Mouse (Mus musculus) C2C12 (cell line): ENCODE measurements around the gene Filip1l. TPM values are rescaled to one million over a fixed set of nuclear protein-coding genes. Genes with fewer than 3 reads are reported as not detected.

Experiments
- H3K27me3 ChIP-seq: one replicate; pipeline ENCODE4 v1.6.1; 2011; ENCODE audit not compliant: control insufficient read depth, insufficient read depth, insufficient read length
- H3K36me3 ChIP-seq: one replicate; pipeline ENCODE4 v1.6.1; 2011; ENCODE audit not compliant: control insufficient read depth, insufficient read depth
- H3K4me3 ChIP-seq: one replicate; pipeline ENCODE4 v1.5.1; 2011; ENCODE audit warnings: mild to moderate bottlenecking, control low read depth; ENCODE audit not compliant: poor library complexity, insufficient read depth, severe bottlenecking
- H3K79me2 ChIP-seq: one replicate; pipeline ENCODE4 v1.6.1; 2011; ENCODE audit not compliant: control insufficient read depth, insufficient read depth
- H3K79me3 ChIP-seq: one replicate; pipeline ENCODE4 v1.6.1; 2011; ENCODE audit warnings: low read depth, control low read depth
- H3ac ChIP-seq: one replicate; pipeline ENCODE3; 2011; ENCODE audit warnings: low read depth; ENCODE audit not compliant: control insufficient read depth, insufficient read length
- CEBPB ChIP-seq: IDR thresholded peaks from one replicate; pipeline ENCODE4 v1.6.1; 2011; ENCODE audit warnings: low read depth, mild to moderate bottlenecking, control low read depth, moderate library complexity
- CTCF ChIP-seq: IDR thresholded peaks from one replicate; pipeline ENCODE4 v1.5.1; 2011; ENCODE audit not compliant: control insufficient read depth, insufficient read depth, insufficient read length
- FOSL1 ChIP-seq: IDR thresholded peaks from one replicate; pipeline ENCODE4 v1.8.0; 2011; ENCODE audit warnings: mild to moderate bottlenecking, low read length; ENCODE audit not compliant: poor library complexity, insufficient read depth, severe bottlenecking
- MAX ChIP-seq: IDR thresholded peaks from one replicate; pipeline ENCODE4 v1.6.1; 2011; ENCODE audit warnings: mild to moderate bottlenecking, control low read depth
- MYOD1 ChIP-seq: IDR thresholded peaks from one replicate; pipeline ENCODE4 v1.6.1; 2011; ENCODE audit warnings: low read depth; ENCODE audit not compliant: control insufficient read depth, insufficient read length
- MYOG ChIP-seq: IDR thresholded peaks from one replicate; pipeline ENCODE4 v1.6.1; 2011; ENCODE audit not compliant: control insufficient read depth, insufficient read length; ENCODE audit errors: extremely low read depth
- USF1 ChIP-seq: IDR thresholded peaks from one replicate; pipeline ENCODE4 v1.6.1; 2011; ENCODE audit warnings: low read depth, mild to moderate bottlenecking, control low read depth, moderate library complexity
- polyA plus RNA-seq: library from polyadenylated mRNA; unstranded; fragments of >200 nt; fragmentation: generic; extraction: Trizol; gene quantifications from one replicate; pipeline ENCODE4 v1.2.1, GENCODE M21; 2012; ENCODE audit warnings: missing spikeins

The Filip1l gene
- polyA plus RNA-seq, 1 experiment, result 18.8 TPM

- H3K27me3 ChIP-seq, result no peaks in the 10 kb centered on the region
- H3K36me3 ChIP-seq, result no peaks in the 10 kb centered on the region
- TF ChIP-seq FOSL1 (no peak), MAX (no peak), CTCF (no peak), MYOG (no peak), CEBPB (no peak), USF1 (no peak), MYOD1 (no peak)
- H3ac ChIP-seq, result no peak overlapping the region
- H3K4me3 ChIP-seq, result no peak overlapping the region
- no peaks in the 10 kb centered on the region for H3K79me3 ChIP-seq
- no peaks in the 10 kb centered on the region for H3K79me2 ChIP-seq
Observed at GRCm38 (mm10) chr16:57473415-57474085, 120.7 kb downstream of the Filip1l start.

- no peaks in the 10 kb centered on the region for H3K79me2 ChIP-seq
- TF ChIP-seq FOSL1 (no peak), MYOG (no peak), CTCF (no peak), USF1 (no peak), CEBPB (no peak)
Observed at GRCm38 (mm10) chr16:57478451-57478850, 125.6 kb downstream of the Filip1l start.

GRCm38 (mm10) chr16:57479776-57480175, 126.9 kb downstream of the Filip1l start:
- H3K79me3 ChIP-seq, result no peaks in the 10 kb centered on the region
- H3K36me3 ChIP-seq, result no peaks in the 10 kb centered on the region
- no peaks in the 10 kb centered on the region for H3K27me3 ChIP-seq
- H3K4me3 ChIP-seq, result no peak overlapping the region
- TF ChIP-seq CTCF (no peak), CEBPB (no peak), FOSL1 (no peak), MYOG (no peak), MYOD1 (no peak)
- H3K79me2 ChIP-seq, result no peaks in the 10 kb centered on the region
- H3ac ChIP-seq, result no peak overlapping the region

More at GRCm38 (mm10) chr16:57478451-57478850, 125.6 kb downstream of the Filip1l start:
- no peaks in the 10 kb centered on the region for H3K79me3 ChIP-seq
- H3K27me3 ChIP-seq, result no peaks in the 10 kb centered on the region
- H3K36me3 ChIP-seq, result no peaks in the 10 kb centered on the region
- H3ac ChIP-seq, result no peak overlapping the region
- no peak overlapping the region for H3K4me3 ChIP-seq

- Histone ChIP-seq H3K79me2 (no peaks in the 10 kb centered on the region), H3K4me3 (no peak overlapping the region), H3K36me3 (no peaks in the 10 kb centered on the region), H3K27me3 (no peaks in the 10 kb centered on the region), H3K79me3 (no peaks in the 10 kb centered on the region), H3ac (no peak overlapping the region)
- TF ChIP-seq MYOG (no peak), MAX (no peak), CTCF (no peak), CEBPB (no peak), FOSL1 (no peak), MYOD1 (no peak), USF1 (no peak)
Observed at GRCm38 (mm10) chr16:57482264-57482663, 129.4 kb downstream of the Filip1l start.

GRCm38 (mm10) chr16:57482911-57483310, 130.0 kb downstream of the Filip1l start:
- H3K4me3 ChIP-seq, result no peak overlapping the region
- no peak for TF ChIP-seq MYOG
- no peak for TF ChIP-seq CTCF
- TF ChIP-seq MAX, result no peak
- no peak for TF ChIP-seq MYOD1
- TF ChIP-seq FOSL1, result no peak
- TF ChIP-seq USF1, result no peak
- TF ChIP-seq CEBPB, result no peak
- no peaks in the 10 kb centered on the region for H3K79me2 ChIP-seq
- H3ac ChIP-seq, result no peak overlapping the region
- no peaks in the 10 kb centered on the region for H3K79me3 ChIP-seq
- no peaks in the 10 kb centered on the region for H3K27me3 ChIP-seq
- H3K36me3 ChIP-seq, result no peaks in the 10 kb centered on the region

- no peaks in the 10 kb centered on the region for H3K36me3 ChIP-seq
- no peaks in the 10 kb centered on the region for H3K79me2 ChIP-seq
- TF ChIP-seq CEBPB (no peak), MYOG (no peak), MYOD1 (no peak), CTCF (no peak), USF1 (no peak), FOSL1 (no peak), MAX (no peak)
- no peaks in the 10 kb centered on the region for H3K27me3 ChIP-seq
- H3K79me3 ChIP-seq, result no peaks in the 10 kb centered on the region
- H3K4me3 ChIP-seq, result no peak overlapping the region
- no peak overlapping the region for H3ac ChIP-seq
Observed at GRCm38 (mm10) chr16:57483503-57483902, 130.6 kb downstream of the Filip1l start.
